Mouse (Mus musculus): Measurements from ENCODE around the gene Vmac.

- TF ChIP-seq CTCF (conservative IDR thresholded peaks at IDR 0.05; ENCODE audit: insufficient read depth, insufficient read length, low read depth, low read length) (no peak), POLR2A (IDR thresholded peaks at IDR 0.05; ENCODE audit: low read depth, low read length) (no peak)
These were observed 41.4 kb upstream of the Vmac start for GRCm38 (mm10) chr17:56759261-56759660.
